Mouse (Mus musculus): ENCODE results near the gene Dnajc3.
"Not testable (repeated sequence)": the region's sequence is repeated elsewhere in the genome, so short reads cannot be mapped to it uniquely, and the experiment has no call there.

Dnajc3 gene

DNA sequence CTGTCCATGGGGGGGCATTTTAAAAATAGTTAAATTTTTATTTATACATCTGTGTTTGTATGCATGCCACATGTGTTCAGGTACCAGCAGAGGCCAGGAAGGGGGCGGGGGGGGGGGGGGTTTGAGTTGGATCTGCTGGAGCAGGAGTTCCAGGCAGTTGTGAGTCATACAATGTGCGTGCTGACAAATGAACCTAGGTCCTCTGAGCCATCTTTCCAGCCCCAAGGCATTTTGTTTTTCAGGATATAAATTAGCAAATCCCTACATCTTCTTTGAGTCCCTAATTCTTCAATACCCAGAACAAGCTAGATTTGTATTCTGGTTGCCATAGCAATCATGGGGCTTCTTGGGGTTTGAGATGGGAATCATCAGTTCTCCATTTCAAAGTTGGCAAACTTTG is 6.6 kb upstream of the Dnajc3 start:
- DNase-seq, result no peak

DNA sequence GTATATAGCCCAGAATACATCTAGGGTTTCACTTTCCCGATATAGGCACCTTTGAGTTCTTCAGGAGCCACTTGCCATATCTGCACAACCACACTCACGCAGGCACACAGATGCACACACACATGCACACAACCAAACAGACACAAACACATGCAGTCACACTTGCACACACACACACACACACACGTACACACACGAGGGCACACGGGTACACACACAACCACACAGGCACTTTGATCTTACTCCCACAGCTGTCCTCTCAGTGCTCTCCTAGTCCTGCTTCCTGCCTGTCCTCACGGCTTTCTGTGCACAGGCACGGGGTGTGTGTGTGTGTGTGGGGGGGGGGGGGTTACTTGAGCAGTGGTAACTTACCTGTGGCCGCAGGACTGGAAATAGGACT is 4.8 kb upstream of the Dnajc3 start:
- DNase-seq, result no peak

DNA sequence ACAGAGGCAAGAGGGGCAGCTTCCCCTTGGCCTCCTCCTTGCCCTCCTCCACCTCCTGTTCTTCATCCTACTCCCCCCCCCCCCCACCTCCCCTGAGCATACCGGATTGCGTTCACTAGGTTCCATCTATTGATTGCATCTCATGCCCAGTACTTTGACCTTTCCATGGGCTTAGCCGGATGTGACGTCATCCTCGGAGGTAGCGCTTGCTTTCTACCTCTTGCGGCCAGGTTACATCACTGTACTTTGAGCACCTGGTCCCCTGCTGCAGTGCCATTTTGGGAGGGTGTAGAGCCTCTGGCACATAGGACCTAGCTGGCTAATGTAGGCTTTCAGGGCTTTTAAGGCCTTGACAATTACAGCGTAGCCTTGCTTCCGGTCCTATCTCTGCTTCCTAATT is 3.1 kb upstream of the Dnajc3 start:
- no peak for DNase-seq

DNA sequence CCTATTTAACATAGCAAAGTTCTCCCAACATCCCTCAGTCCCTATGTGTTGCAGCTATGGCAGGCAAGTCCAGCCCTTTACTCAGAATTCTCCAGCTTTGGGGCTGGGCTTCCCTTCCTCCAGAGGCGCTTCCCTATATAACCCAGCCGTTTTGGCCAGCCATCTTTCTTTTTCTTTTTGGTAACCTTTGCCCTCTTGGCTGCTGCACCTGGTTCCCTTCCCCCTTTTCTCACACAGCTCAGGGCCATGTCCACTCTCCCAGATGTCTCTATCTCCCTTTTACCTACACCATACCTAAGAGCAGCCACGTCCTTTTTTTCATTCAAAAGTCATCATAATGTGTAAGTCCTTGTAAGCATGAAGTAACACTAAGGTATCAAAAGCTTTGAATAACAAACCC is 1.5 kb upstream of the Dnajc3 start:
- DNase-seq, result no peak

DNA sequence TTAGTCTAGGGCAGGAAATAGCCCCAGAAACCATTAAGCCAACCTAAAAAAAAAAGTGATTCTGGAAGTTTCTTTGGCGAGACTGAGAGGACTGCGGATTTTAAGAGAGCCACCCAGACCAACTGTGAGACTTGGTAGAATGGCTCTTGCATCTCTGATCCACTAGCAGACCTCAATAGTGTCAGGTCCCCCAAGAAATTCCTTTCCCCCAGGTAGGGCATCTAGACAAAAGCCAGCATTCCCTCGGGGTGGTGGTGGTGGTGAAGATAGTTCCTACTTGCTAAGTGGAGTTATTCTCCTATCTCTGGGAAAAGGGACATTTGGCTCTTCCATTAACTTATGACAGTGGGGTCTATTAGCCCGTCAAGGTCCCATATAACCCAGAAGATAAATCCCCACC is 824 bp upstream of the Dnajc3 start:
- DNase-seq, result no peak

DNA sequence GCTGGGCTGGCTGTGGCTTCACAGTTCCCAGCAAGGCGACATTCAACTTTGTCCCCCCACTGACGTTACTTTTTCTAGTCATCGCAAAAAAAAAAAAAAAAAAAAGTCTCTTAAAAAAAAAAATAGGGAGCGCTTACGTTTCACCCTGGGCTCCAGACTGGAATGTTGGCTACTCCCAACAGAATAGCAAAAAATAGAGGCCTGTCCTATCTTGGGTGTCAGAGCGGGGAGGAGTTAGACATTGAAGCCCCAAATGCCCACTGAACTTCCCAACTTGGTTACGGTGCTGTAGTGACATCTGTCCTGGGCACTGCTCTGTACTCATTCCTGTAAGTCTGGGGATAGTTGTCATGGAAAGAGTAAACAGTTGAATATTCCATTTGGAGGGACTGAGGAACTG is 775 bp downstream of the Dnajc3 start:
- no peak for DNase-seq

DNA sequence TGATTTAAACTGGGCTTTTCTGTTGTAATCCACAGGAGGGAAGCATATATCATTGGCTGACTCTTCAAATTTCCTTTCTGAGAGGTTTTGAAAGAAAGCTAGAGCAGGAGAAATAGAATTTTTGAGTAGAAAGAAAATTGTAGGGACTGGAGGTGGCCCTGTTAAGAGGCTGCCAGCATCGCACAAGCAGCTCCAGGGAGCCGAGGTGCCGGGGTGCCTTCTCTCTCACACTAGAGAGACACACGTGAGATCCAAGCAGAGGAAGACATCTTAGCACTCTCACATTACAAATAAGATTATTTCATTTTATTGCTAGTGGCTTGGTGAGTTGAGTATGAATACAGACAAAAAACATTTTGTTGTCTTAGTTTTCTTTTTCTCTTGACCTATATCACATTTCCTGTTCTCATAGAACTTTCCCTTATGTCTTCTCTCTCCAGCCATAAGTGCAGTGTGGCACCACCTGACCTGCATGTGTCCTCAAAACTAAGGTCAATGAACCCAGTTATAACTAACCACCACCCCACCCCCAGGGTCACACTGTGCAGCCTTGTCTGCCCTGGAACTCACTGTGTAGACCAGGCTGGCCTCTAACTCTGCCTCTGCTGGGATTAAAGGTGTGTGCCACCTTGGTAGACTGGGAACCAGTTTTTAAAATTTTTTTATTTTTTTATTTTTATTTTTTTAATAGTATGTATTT is 3.2 kb downstream of the Dnajc3 start:
- no peak for DNase-seq

DNA sequence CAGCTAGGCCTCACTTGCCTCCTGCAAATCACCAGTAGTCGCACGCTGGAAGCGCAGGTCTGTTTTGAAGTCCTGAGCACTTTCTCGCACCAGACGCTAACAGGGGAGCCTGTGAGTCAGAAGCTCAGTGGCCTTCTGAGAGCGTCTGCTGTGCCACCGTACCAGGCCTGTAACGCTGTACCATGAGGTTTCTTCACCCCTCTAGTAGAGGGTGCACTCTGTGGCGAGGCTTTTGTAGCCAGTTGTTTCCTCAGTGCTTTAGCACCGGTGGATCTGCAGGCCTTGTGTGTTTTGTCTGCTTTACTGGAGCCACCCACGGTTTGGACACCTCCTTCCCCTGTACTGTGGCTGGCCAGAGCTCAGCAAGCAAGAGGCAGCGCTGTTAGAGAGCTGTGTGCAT is 4.3 kb downstream of the Dnajc3 start:
- no peak for DNase-seq

DNA sequence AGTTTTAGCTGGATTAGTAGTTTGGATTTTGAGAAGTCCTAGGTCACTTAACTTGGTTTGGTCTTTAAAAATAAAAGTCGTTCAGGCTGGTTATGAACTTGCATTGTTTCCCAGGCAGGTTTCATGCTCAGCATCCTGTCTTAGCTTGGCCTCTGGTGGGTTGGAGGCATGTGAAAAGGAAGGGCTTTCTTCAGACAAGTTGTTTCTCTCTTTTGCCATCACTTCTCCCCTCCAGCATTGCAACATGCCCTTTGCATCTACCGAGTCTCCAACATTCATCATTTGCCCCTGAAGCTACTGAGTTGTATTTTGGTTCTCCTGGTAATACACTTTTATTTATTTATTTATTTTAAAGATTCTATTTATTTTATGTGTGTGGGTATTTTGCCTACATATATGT is 6.9 kb downstream of the Dnajc3 start:
- DNase-seq, result no peak

DNA sequence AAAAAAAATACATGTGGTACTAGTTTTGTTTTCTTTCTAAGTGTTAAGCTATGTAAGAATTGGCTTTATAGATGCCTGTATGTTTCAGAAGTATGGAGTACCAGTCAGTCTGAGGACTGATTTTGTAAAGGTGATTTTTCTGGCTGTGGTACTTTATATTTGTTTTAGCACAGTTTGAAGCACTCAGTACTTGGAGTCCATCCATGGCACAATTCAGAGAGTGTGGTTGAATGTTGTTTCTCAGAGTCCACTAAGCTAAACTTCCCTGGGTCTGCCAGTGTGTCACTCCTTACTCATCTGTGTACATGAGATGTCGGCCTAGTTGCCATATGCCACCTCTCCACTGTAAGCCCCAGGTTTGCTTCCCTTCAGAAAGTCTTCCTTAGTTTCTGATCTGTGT is 11.1 kb downstream of the Dnajc3 start:
- DNase-seq, result no peak

DNA sequence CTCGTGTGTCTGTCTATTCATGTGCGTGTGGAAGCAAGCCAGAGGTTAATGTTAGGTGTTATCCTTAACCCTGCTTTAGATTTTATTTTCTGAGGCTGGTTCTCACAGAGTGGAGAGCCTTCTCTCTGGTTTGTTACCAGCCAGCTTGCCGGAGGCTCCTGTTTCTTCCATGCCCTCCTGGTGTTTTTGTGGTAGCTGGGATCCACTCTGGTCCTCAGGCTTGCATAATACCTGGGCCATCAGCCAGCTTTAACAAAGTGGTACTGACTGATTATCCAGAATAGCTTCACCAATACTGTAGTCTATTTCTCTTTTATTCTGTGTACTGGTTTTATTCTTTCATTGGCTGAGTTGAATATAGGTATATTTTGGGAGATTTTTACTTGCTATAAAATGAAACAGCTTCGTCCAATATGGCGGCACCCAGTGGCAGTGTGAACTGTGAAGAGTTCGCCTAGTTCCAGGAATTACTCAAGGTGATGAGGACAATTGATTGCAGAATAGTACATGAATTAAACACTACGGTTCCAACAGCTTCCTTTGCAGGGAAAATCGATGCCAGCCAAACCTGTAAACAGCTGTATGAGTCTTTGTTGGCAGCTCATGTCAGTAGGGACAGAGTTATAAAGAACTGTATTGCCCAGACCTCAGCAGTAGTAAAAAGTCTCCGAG is 14.3 kb downstream of the Dnajc3 start:
- DNase-seq, result peak; percentile 41

DNA sequence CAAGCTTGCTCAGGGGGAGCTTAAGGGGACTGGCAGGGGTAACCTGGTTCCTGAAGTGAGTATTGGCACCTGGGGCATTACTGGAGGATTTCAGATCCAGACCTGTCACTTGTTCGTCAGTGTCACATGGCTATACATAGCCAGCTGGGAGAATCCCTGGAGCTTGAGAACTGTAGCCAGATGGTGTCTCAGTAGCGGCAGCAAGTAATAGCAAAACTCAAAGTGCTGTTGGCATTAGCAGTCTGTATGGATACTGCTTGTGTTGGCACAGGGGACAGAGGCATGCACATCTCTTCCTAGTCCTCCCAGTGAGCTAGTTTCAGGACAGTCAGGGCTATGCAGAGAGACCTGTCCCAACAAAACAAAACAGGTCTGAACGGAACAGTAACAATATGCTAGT is 20.2 kb downstream of the Dnajc3 start:
- DNase-seq, result no peak

DNA sequence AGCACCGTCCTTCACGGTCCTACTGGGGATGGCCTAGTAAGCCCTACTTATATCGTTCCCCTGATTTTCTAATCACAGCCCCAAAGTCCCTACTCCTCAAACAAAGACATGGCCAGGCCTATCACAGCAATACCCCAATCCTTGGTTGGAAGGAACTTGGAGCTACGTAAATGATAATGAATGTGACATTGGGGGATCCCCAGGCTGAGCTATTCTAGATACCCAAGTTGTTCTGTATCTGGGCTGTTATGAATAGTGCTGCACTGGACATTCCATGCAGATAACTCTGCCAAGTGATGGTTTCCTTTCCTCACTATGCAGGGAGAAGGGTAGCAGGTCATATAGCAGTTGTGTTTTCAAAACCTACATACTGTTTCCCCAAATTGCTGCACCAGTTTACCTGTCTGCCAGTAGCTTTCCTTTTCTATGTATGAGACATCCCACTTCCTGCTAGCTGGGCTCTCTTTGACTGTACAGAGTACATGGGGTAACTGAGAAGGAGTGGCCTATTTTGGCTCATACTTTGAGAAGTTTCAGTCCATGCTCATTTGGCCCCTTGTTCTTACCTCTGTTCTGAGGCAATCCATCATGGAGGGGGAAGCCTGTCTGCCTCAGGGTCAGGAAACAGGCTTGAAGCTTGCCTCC is 27.7 kb downstream of the Dnajc3 start:
- DNase-seq, result no peak

DNA sequence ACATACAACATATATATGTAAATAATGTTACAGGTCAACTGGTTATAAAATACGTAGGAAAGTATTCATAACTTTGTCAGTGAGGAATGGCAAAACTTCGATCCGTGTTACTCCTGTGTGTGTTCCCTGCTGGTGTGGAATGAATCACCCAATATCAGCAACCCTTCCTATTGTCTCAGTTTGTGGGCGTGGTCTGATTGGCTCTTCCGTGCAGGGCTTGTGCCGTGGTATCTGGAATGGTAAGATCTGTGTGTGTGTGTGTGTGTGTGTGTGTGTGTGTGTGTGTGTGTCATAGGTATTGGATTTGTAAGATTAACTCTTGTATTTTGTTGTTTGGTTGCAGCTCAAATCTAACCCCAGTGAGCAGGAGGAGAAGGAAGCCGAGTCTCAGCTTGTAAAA is 29.9 kb downstream of the Dnajc3 start:
- DNase-seq, result no peak

DNA sequence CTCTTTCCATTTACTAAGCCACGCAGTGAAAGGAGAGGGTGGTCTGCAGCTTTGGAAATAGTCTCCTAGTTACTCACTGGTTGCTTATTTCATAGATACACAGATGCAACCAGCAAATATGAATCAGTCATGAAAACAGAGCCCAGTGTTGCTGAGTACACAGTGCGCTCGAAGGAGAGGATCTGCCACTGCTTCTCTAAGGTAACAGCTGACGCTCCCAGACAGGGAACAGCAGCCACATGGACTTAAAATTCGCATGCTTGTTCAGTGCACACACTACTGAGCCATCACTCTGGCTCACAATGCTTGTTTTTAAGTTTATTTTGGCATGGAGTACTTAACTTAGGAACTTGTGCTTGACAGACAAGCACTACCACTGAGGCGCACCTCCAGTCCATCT is 34.5 kb downstream of the Dnajc3 start:
- peak; percentile 40 for DNase-seq

DNA sequence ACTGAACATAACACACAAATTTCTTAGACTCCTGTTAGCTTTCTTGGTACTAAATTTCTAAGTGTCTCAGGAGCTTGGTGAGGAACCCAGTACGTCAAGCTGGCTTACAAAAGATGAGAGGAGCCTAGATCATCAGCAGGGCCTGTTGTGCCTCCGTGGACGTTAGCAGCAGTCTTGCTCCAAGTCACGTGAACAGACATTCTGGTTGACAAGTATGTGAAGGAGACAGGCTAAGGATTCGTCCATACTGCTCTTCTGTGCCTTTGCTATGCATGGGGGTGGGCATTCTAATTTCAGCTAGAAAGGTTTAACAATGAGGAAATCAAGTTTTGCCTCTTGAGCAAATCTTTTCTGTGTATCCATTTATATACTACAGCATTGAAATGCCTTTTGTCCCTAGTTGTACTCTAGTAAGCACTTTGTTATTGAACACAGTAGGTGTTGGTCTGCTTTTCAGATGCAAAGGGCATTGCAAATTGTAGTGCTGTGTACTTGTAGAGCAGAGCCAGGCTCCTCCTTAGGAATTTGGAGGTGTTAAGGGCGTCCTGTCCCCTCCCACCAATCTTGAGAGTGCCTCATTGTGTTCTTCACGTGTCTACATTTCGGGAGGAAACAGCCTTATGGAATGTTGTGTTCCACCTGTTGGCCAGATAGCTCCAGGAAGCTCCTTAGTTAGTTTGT is 39.5 kb downstream of the Dnajc3 start:
- DNase-seq, result no peak

DNA sequence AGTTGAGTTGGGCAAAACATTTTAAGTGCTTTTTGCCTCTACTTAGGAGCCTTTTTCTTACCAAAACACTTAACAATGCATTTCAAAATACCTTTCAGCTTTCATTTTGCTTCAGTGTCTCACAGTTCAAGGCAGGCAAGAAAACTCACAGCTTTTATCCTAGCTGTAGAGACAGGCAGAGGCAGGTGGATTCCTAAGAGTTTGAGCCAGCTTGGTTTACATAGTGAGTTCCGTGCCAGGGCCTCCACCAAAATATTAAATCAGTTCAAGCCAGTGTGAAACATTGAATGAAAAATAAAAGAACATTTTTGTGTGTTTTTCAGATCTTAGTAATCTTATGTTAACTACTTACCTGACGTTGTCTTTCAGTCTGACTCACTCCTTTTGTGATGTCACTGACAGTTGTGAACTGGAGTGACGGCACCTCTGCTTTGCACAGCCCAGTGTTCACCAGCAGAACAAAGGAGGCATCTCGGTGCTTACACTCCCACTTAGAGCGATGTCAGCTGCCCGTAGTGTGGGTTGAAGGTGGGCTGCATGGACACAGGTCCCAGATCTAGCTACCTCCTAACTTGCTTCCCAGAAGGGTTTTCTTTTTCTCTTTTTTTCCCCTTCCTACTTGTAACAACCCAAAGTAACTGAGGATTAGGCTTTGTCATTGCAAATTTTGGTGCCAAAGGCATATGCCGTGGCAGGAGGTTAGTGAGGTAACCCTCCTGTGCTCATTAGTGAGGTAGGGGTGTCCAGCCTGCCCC is 42.0 kb downstream of the Dnajc3 start:
- no peak for DNase-seq

DNA sequence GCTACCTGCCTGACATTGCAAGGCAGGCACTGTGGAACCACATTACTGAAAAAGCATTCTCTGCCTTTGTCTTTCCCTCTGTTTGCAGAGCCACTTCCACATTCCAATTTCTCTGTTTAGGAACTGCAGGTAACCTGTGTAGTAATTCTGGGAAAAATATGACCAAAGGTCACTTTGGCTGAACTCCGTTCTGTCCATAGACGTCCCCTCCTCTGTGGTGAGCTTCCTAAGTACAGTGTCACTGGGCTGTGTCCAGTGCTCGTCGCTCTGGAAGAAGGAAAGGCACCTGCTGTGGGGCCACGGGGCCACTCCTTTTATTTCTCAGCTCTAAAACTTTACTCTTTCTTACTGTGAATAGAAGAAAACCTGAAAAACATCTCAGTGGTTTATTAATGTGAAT is 42.6 kb downstream of the Dnajc3 start:
- no peak for DNase-seq

DNA sequence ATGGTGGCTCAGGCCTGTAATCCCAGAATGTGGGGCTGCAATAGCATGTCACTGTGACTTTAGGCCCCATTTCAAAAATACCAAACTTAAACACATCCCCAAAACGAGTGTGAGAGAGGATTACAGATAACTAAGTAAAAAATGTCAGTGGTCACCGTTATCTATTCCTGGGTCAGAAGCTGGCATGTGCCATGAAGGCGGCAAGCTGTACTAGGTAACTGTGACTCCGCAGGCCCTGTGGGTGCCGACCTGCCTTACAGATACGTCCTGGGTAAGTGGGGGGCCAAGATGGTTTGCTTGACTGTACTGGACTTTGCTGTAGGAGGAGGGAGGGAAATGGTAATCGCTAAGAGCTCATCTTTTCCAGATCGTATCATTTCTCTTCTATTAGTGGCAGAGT is 43.1 kb downstream of the Dnajc3 start:
- DNase-seq, result no peak

DNA sequence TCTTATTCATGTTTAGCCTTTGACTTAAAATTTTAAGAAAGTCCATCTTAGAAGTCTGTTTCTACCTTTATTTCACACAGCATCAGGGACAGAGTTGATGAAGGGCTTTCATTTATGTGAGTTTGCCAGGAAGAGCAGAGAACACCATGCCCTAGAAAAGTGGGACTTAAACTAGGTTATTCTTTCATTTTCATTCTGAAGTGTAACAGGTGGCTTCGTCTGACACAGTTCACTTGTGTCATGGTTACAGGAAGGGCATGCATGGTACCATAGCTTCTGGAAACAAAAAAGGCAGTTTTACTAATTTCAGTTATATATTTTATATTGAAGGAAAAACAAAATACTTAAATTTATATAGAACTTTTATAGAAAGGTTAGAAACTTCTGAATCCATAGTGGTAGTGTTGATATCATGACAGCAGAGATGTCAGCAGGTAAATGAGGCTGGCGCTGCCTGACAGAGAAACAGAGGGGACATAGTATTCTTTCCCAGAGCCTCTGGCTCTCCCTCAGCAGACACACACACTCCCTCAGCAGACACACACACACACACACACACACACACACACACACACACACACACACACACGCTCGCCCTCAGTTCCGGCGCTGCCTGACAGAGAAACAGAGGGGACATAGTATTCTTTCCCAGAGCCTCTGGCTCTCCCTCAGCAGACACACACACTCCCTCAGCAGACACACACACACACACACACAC is 44.1 kb downstream of the Dnajc3 start:
- DNase-seq, result not testable (repeated sequence)

DNA sequence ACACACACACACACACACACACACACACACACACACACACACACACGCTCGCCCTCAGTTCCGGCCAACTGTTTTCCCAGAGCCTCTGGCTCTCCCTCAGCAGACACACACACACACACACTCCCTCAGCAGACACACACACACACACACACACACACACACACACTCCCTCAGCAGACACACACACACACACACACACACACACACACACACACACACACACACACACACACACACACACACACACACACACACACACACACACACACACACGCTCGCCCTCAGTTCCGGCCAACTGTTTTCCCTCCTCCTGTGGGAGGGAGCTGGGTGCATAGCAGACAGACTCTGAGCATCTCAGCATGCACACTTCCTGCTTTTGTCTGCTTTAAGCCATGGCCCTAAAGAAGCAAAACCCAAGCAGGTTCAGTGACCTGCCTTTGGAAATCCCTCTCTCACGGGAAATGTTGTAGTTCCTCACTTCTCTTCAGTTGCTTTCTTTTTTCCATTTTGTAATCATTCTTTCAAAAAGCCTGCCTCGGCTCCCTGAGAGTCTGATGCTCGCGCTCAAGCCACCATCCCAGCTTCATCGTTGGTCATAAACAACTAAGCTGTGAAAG is 44.8 kb downstream of the Dnajc3 start:
- DNase-seq, result not testable (repeated sequence)

DNA sequence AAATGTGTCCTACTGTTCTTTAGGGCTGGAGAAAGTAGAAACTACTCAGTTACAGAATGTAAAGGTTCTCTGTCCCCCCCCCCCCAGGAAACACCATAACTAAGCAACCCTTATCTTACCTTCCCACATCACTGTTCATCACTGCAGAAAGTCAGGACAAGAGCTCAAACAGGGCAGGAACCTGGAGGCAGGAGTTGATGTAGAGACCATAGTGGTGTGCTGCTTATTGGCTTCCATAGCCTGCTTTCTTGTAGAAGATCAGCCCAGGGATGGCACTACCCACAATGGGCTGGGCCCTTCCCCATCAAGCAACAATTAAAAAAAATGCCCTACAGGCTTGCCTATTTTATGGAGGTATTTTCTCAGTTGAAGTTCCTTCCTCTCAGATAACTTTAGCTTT is 45.6 kb downstream of the Dnajc3 start:
- DNase-seq, result no peak

Measured in layer of hippocampus, adult 9-11 months (tissue).